Mouse (Mus musculus): ENCODE data around the gene Bbs9. TPM values are rescaled to one million over a fixed set of nuclear protein-coding genes. Genes with fewer than 3 reads are reported as not detected.

Bbs9 gene
- polyA plus RNA-seq, 1 experiment = not detected

DNA sequence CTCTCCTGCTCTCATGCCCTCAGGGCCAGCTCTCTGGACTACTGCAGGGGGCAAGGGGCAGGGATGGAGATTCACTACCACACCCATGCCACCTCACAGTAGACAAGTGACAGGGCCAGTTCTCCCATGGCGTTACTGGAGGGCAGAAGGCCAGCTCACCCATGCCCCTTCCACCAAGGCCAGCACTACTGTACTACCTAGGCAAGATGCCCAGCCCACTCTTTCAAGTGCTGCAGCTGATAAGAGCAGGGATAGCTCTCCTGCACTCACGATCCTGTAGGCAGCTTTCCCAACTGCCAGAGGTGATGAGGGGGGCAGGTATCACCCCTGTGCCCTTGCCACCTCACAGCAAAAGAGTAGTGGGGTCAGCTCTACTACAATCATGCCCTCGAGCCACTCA lies 429.9 kb downstream of the Bbs9 start:
- Histone ChIP-seq H3K27me3 (ENCODE audit: control insufficient read depth) (no peaks in the 10 kb centered on the region), H3K36me3 (ENCODE audit: control insufficient read depth) (no peaks in the 10 kb centered on the region), H3K4me1 (ENCODE audit: control insufficient read depth) (no peaks in the 10 kb centered on the region), H3K9me3 (ENCODE audit: control insufficient read depth, low read length) (no peaks in the 10 kb centered on the region), H3K4me3 (replicated peaks) (no peak overlapping the region)
- TF ChIP-seq GATA1 (IDR thresholded peaks at IDR 0.05; ENCODE audit: low read length) (no peak), TAL1 (IDR thresholded peaks at IDR 0.05; ENCODE audit: low read length) (no peak)

- Histone ChIP-seq H3K4me3 (replicated peaks) (no peak overlapping the region), H3K27me3 (ENCODE audit: control insufficient read depth) (no peaks in the 10 kb centered on the region), H3K36me3 (ENCODE audit: control insufficient read depth) (no peaks in the 10 kb centered on the region), H3K4me1 (ENCODE audit: control insufficient read depth) (no peaks in the 10 kb centered on the region), H3K9me3 (ENCODE audit: control insufficient read depth, low read length) (no peaks in the 10 kb centered on the region)
- TF ChIP-seq TAL1 (IDR thresholded peaks at IDR 0.05; ENCODE audit: low read length) = no peak
- TF ChIP-seq GATA1 (IDR thresholded peaks at IDR 0.05; ENCODE audit: low read length) = no peak
Observed at GRCm38 (mm10) chr9:22916808-22917207, 441.3 kb downstream of the Bbs9 start.

- H3K4me3 ChIP-seq (replicated peaks) = no peak overlapping the region
- no peaks in the 10 kb centered on the region for H3K27me3 ChIP-seq (ENCODE audit: control insufficient read depth)
- no peaks in the 10 kb centered on the region for H3K9me3 ChIP-seq (ENCODE audit: control insufficient read depth, low read length)
- no peaks in the 10 kb centered on the region for H3K36me3 ChIP-seq (ENCODE audit: control insufficient read depth)
- TF ChIP-seq TAL1 (IDR thresholded peaks at IDR 0.05; ENCODE audit: low read length) = no peak
- TF ChIP-seq GATA1 (IDR thresholded peaks at IDR 0.05; ENCODE audit: low read length) = no peak
- no peaks in the 10 kb centered on the region for H3K4me1 ChIP-seq (ENCODE audit: control insufficient read depth)
Observed at GRCm38 (mm10) chr9:22935645-22936044, 460.1 kb downstream of the Bbs9 start.

Other genes with a start within 250 kb of the Bbs9 start
- not detected in 2 replicates for gene Zfp599, start 215.8 kb upstream of the Bbs9 start, polyA plus RNA-seq (2012)
- gene Zfp810, start 168.1 kb upstream of the Bbs9 start, polyA plus RNA-seq (2012) = 0.05 and 0.07 TPM in 2 replicates
- 0.48 and 0.87 TPM in 2 replicates for gene Anln, start 86.5 kb upstream of the Bbs9 start, polyA plus RNA-seq (2012)
- gene 9530077C05Rik, start 64.2 kb upstream of the Bbs9 start, polyA plus RNA-seq (2012) = 0.07 and 0.16 TPM in 2 replicates
- not detected in 2 replicates for gene Gm17545, start 21.4 kb upstream of the Bbs9 start, polyA plus RNA-seq (2012)
- 2.9 and 3.1 TPM in 2 replicates for gene Rp9, start 6.0 kb upstream of the Bbs9 start, polyA plus RNA-seq (2012)

All from erythroblast, embryonic 14.5 days (primary cell).